ENCODE assay signal across 27 mouse cellular contexts in genomic region chr13:44979433-44979832, GRCm38 (mm10).
"Had no signal": no experiment of that assay in that cellular context is flagged by ENCODE, and none has a peak within 500 bp of the region (broad histone marks: within the 10 kb centered on the region; RNA-seq: fewer than 3 reads in every experiment).

No protein-coding gene starts in this region.

- H3K4me3 ChIP-seq: embryonic facial prominence, embryonic 10.5 days; embryonic facial prominence, embryonic 12.5 days; embryonic facial prominence, embryonic 13.5 days; embryonic facial prominence, embryonic 15.5 days; erythroblast, embryonic 14.5 days; forebrain, embryonic 10.5 days; forebrain, embryonic 12.5 days; forebrain, embryonic 13.5 days; forebrain, embryonic 15.5 days; gastrocnemius, adult 2 months; heart, adult 2 months had no signal

- H3K4me1 ChIP-seq: embryonic facial prominence, embryonic 12.5 days; embryonic facial prominence, embryonic 13.5 days; embryonic facial prominence, embryonic 15.5 days had no signal

- DNase-seq: cerebellum, adult 8-10 months; cerebellum, adult 9-10 months; cerebellum, adult 9-11 months; cerebellum, postnatal 10 days; cerebellum, postnatal 14 days; cerebellum, postnatal 25 days; cerebellum, postnatal 36 days; embryo, embryonic 11 days; forebrain, postnatal 0 days; gastrocnemius, adult 2 months; gastrocnemius, postnatal 10 days; gastrocnemius, postnatal 14 days; gastrocnemius, postnatal 25 days; gastrocnemius, postnatal 36 days; heart, adult 18-20 months; heart, adult 2 months had no signal

- H3K36me3 ChIP-seq: forebrain, embryonic 12.5 days; forebrain, embryonic 15.5 days had no signal

- H3K9me3 ChIP-seq: embryonic facial prominence, embryonic 10.5 days; embryonic facial prominence, embryonic 12.5 days; embryonic facial prominence, embryonic 13.5 days; embryonic facial prominence, embryonic 15.5 days; forebrain, embryonic 10.5 days; forebrain, embryonic 12.5 days; forebrain, embryonic 13.5 days; forebrain, embryonic 15.5 days had no signal

- H3K27me3 ChIP-seq: embryonic facial prominence, embryonic 12.5 days; embryonic facial prominence, embryonic 13.5 days; embryonic facial prominence, embryonic 15.5 days; forebrain, embryonic 12.5 days; forebrain, embryonic 13.5 days; forebrain, embryonic 15.5 days had no signal

- ATAC-seq: forebrain, embryonic 13.5 days; forebrain, embryonic 14.5 days; forebrain, embryonic 15.5 days; forebrain, embryonic 16.5 days; forebrain, postnatal 0 days had no signal
